Mouse (Mus musculus): Measurements from ENCODE around the gene Serinc5. TPM values are rescaled to one million over a fixed set of nuclear protein-coding genes. Genes with fewer than 3 reads are reported as not detected.

Serinc5 gene
- polyA plus RNA-seq, 1 experiment from 2014 or later: 14.1 TPM

- Histone ChIP-seq H3K4me3 (replicated peaks) (no peak overlapping the region), H3K27me3 (no peaks in the 10 kb centered on the region), H3K4me2 (replicated peaks) (no peak overlapping the region), H3K9me3 (no peaks in the 10 kb centered on the region), H3K27ac (no peak overlapping the region), H3K36me3 (peaks cover 3% of the 10 kb centered on the region; the same call in 1 of the 2 replicates), H3K9ac (replicated peaks) (no peak overlapping the region), H3K4me1 (replicated peaks) (no peaks in the 10 kb centered on the region; the same call in 1 of the 2 replicates)
- WGBS: 95% methylated on average over 1 of the region's 1 CpGs
- no peak for ATAC-seq
These were observed 100.9 kb downstream of the Serinc5 start for GRCm38 (mm10) chr13:92711821-92712220.

- peaks cover 3% of the 10 kb centered on the region; the same call in 1 of the 2 replicates for H3K36me3 ChIP-seq
- no peaks in the 10 kb centered on the region for H3K27me3 ChIP-seq
- H3K9me3 ChIP-seq: no peaks in the 10 kb centered on the region
- H3K4me1 ChIP-seq (replicated peaks): no peaks in the 10 kb centered on the region; the same call in 1 of the 2 replicates
- no peak overlapping the region for H3K27ac ChIP-seq
- no peak overlapping the region for H3K4me3 ChIP-seq (replicated peaks)
- WGBS: 90% methylated on average over 4 of the region's 4 CpGs
- ATAC-seq: no peak
- H3K4me2 ChIP-seq (replicated peaks): no peak overlapping the region
- H3K9ac ChIP-seq (replicated peaks): no peak overlapping the region
These were observed 101.7 kb downstream of the Serinc5 start for GRCm38 (mm10) chr13:92712619-92713018.

DNA sequence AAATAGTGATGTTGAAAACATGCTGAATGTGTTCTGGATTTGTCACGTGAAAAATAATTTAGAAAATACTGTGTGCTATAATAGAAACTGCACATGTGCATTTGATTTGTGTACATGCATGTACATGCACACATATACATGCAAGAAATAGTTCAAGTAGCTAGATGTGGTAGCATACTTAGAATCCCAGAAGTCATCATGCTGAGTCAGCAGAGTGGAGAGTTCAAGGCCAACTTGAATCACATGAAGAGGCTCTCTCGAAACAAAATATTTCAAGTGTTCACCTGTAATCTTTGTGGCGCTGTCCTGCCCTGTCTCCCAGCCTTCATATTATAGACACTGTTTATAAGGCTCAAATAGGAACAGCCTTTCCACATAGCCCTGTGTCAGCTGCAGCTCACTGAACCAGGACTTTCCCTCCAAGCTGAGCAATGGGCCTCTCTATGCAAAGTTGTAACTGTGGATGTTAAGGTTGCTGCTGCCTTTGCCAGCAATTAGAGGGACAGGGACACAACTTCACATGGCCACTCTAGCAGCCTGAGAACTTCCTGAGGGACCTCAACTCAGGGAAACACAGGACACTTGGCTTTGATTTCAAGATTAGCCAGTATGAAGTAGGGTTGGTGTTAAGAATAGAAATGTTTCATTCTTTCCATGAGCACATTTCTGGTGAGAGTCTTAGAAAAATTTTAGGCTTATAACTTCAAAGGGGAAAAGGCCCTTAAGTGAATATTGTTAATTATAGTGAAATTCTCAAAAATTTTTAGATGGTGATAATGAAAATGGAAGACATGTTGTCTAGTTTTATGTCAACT is 107.2 kb downstream of the Serinc5 start:
- H3K9ac ChIP-seq (replicated peaks): no peak overlapping the region
- no peak overlapping the region for H3K27ac ChIP-seq
- WGBS: 90% methylated on average over 3 of the region's 3 CpGs
- H3K4me3 ChIP-seq (replicated peaks): no peak overlapping the region
- H3K27me3 ChIP-seq: no peaks in the 10 kb centered on the region
- H3K9me3 ChIP-seq: no peaks in the 10 kb centered on the region
- H3K36me3 ChIP-seq: no peaks in the 10 kb centered on the region
- ATAC-seq: no peak
- no peaks in the 10 kb centered on the region for H3K4me1 ChIP-seq (replicated peaks)
- no peak overlapping the region for H3K4me2 ChIP-seq (replicated peaks)

DNA sequence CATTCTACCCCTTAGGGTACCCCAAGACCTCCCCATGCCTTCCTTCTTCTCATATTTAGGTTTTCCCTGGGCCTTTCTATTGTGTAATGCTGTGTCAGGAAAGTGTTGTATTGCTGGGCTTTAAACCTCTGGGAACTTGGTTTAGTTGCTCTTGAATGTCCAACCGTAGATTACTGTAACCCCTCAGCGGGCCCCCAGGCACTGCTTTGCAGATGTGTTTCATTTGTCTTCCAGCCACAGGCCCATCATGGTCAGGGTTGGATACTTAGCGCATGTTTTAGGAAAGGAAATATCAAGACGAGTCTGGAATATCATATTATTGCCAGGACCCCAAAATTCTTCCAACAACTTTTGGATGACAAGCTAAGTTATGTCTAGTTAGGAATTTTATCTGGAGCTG is 110.1 kb downstream of the Serinc5 start:
- WGBS: 95% methylated on average over 4 of the region's 4 CpGs
- no peak for ATAC-seq
- H3K9ac ChIP-seq (replicated peaks): no peak overlapping the region
- no peaks in the 10 kb centered on the region for H3K27me3 ChIP-seq
- no peak overlapping the region for H3K4me3 ChIP-seq (replicated peaks)
- no peaks in the 10 kb centered on the region for H3K36me3 ChIP-seq
- H3K27ac ChIP-seq: no peak overlapping the region
- no peaks in the 10 kb centered on the region for H3K9me3 ChIP-seq
- H3K4me2 ChIP-seq (replicated peaks): no peak overlapping the region
- no peaks in the 10 kb centered on the region for H3K4me1 ChIP-seq (replicated peaks)

DNA sequence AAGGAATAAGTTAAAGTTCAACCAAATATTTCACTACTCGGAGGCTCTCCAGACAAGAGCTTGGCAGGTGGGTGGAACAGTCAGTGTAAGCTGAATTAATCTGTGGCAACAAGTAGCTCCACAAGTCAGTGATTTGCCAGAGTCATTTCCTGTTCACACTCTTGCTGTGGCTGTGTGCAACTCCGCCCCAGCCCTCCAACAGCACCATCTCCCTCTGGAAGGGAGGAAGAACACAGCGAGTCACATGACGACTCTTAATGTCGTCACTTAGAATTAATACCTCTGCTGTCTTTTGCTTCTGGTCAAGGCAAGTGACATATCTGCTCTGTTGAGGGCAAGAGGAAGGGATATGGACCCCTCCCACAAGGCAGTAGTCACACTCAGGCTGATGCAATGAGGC is 111.5 kb downstream of the Serinc5 start:
- 79% methylated on average over 5 of the region's 5 CpGs for WGBS
- Histone ChIP-seq H3K27ac (no peak overlapping the region), H3K36me3 (no peaks in the 10 kb centered on the region), H3K9me3 (no peaks in the 10 kb centered on the region), H3K4me2 (replicated peaks) (no peak overlapping the region), H3K4me1 (replicated peaks) (no peaks in the 10 kb centered on the region), H3K9ac (replicated peaks) (no peak overlapping the region), H3K27me3 (no peaks in the 10 kb centered on the region), H3K4me3 (replicated peaks) (no peak overlapping the region)
- no peak for ATAC-seq

DNA sequence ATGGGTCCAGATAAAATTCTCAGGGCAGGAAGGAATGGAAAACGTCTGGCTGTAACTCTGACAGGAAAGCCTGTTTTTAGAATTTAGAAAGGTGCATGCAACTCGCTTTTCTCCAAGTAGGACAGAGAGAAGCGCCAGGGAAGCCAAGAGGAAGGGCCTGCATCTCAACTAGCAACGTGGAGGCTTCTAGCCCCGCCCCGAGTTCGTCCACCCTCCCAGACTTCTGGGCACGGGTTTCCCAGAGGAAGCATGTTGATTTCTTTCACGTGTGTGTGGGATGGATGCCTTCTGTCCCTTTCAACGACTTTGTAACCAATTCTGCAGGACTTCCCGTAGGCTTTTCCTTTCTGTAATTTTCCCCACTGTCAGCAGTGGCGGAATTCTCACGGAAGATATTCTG is 118.9 kb downstream of the Serinc5 start:
- no peaks in the 10 kb centered on the region for H3K4me1 ChIP-seq (replicated peaks)
- H3K9ac ChIP-seq (replicated peaks): no peak overlapping the region
- H3K4me2 ChIP-seq (replicated peaks): no peak overlapping the region
- no peak overlapping the region for H3K4me3 ChIP-seq (replicated peaks)
- H3K9me3 ChIP-seq: no peaks in the 10 kb centered on the region
- no peaks in the 10 kb centered on the region for H3K27me3 ChIP-seq
- H3K36me3 ChIP-seq: no peaks in the 10 kb centered on the region
- ATAC-seq: no peak
- 73% methylated on average over 13 of the region's 13 CpGs for WGBS
- no peak overlapping the region for H3K27ac ChIP-seq

- no peak overlapping the region for H3K27ac ChIP-seq
- no peak for ATAC-seq
These were observed 120.9 kb downstream of the Serinc5 start for GRCm38 (mm10) chr13:92731811-92732210.

GRCm38 (mm10) chr13:92732836-92733235 is 121.9 kb downstream of the Serinc5 start:
- no peak overlapping the region for H3K27ac ChIP-seq
- no peaks in the 10 kb centered on the region for H3K9me3 ChIP-seq
- H3K4me2 ChIP-seq (replicated peaks): no peak overlapping the region
- H3K4me3 ChIP-seq (replicated peaks): no peak overlapping the region
- no peak overlapping the region for H3K9ac ChIP-seq (replicated peaks)
- peaks cover 10% of the 10 kb centered on the region for H3K4me1 ChIP-seq (replicated peaks)
- ATAC-seq: no peak
- H3K27me3 ChIP-seq: no peaks in the 10 kb centered on the region
- no peaks in the 10 kb centered on the region for H3K36me3 ChIP-seq
- 91% methylated on average over 5 of the region's 5 CpGs for WGBS

More at GRCm38 (mm10) chr13:92731811-92732210, 120.9 kb downstream of the Serinc5 start:
- H3K4me2 ChIP-seq (replicated peaks): no peak overlapping the region
- no peaks in the 10 kb centered on the region for H3K27me3 ChIP-seq
- H3K4me1 ChIP-seq (replicated peaks): peaks cover 7% of the 10 kb centered on the region
- no peak overlapping the region for H3K9ac ChIP-seq (replicated peaks)
- no peak overlapping the region for H3K4me3 ChIP-seq (replicated peaks)
- no peaks in the 10 kb centered on the region for H3K36me3 ChIP-seq
- 85% methylated on average over 6 of the region's 6 CpGs for WGBS
- no peaks in the 10 kb centered on the region for H3K9me3 ChIP-seq

- Histone ChIP-seq H3K36me3 (no peaks in the 10 kb centered on the region), H3K4me1 (replicated peaks) (peaks cover 10% of the 10 kb centered on the region), H3K4me3 (replicated peaks) (no peak overlapping the region), H3K27ac (no peak overlapping the region; the same call in 1 of the 2 replicates), H3K9ac (replicated peaks) (no peak overlapping the region), H3K27me3 (no peaks in the 10 kb centered on the region), H3K9me3 (no peaks in the 10 kb centered on the region), H3K4me2 (replicated peaks) (no peak overlapping the region)
- no peak for ATAC-seq
- WGBS: 44% methylated on average over 9 of the region's 9 CpGs
These were observed 122.4 kb downstream of the Serinc5 start for GRCm38 (mm10) chr13:92733252-92733651.

- Histone ChIP-seq H3K4me3 (replicated peaks) (no peak overlapping the region), H3K9ac (replicated peaks) (no peak overlapping the region), H3K27ac (no peak overlapping the region; the same call in 1 of the 2 replicates), H3K36me3 (no peaks in the 10 kb centered on the region), H3K4me1 (replicated peaks) (peaks cover 10% of the 10 kb centered on the region), H3K9me3 (no peaks in the 10 kb centered on the region), H3K4me2 (replicated peaks) (no peak overlapping the region), H3K27me3 (no peaks in the 10 kb centered on the region)
- ATAC-seq: 0 out of 2 replicates have a peak, but pooled peaks have one; percentile 25
- WGBS: 83% methylated on average over 11 of the region's 11 CpGs
These were observed 122.8 kb downstream of the Serinc5 start for GRCm38 (mm10) chr13:92733741-92734140.

DNA sequence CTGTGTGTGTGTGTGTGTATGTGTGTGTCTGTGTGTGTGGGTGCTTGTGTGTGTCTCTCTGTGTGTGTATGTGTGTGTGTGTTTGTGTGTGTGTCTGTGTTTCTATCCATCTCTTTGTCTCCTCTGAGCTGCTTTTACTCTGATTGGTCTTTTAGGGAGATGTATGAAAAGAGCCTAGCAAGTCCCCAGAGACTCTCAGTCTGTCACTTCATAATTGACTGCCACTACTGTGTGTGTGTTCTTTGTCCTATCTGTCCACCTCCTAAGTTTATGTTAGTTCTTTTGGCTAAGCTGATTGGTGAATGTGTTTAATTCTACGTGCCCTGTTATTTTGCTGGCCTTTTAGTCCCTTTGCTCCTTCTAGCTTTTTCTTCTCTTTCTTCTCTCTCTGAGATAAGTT is 124.8 kb downstream of the Serinc5 start:
- Histone ChIP-seq H3K9ac (replicated peaks) (no peak overlapping the region), H3K4me3 (replicated peaks) (no peak overlapping the region), H3K9me3 (no peaks in the 10 kb centered on the region), H3K4me2 (replicated peaks) (no peak overlapping the region), H3K36me3 (no peaks in the 10 kb centered on the region), H3K27me3 (no peaks in the 10 kb centered on the region), H3K27ac (no peak overlapping the region), H3K4me1 (replicated peaks) (peaks cover 10% of the 10 kb centered on the region)
- 69% methylated on average over 1 of the region's 1 CpGs for WGBS
- no peak for ATAC-seq

GRCm38 (mm10) chr13:92736516-92737300 is 125.8 kb downstream of the Serinc5 start:
- 41% methylated on average over 11 of the region's 11 CpGs for WGBS

More at GRCm38 (mm10) chr13:92736516-92737300, 125.8 kb downstream of the Serinc5 start:
- Histone ChIP-seq H3K9me3 (no peaks in the 10 kb centered on the region), H3K4me3 (replicated peaks) (no peak overlapping the region), H3K4me2 (replicated peaks) (no peak overlapping the region), H3K27ac (0 out of 2 replicates have a peak overlapping the region, but pooled peaks have one; percentile 1), H3K27me3 (no peaks in the 10 kb centered on the region), H3K4me1 (replicated peaks) (peaks cover 10% of the 10 kb centered on the region), H3K9ac (replicated peaks) (no peak overlapping the region), H3K36me3 (no peaks in the 10 kb centered on the region)
- peak; percentile 65 for ATAC-seq

All from midbrain, embryonic 13.5 days (tissue).